Comparison of ENCODE assay signal across 8 mouse cellular contexts in genomic region chr5:135674821-135675220, GRCm38 (mm10). TPM values are rescaled to one million over a fixed set of nuclear protein-coding genes. Genes with fewer than 3 reads are reported as not detected.
DNase-seq lines count a peak whose midpoint lies in the region; ATAC-seq lines count a peak whose summit lies in the region.

No protein-coding gene starts in this region.

- 0 out of 2 replicates have a peak, but pooled peaks cover 3% of the 10 kb centered on the region for H3K9me3 ChIP-seq in forebrain, embryonic 10.5 days
- H3K9me3 ChIP-seq in liver, embryonic 11.5 days (ENCODE audit: control insufficient read depth, low read length) = no peaks in the 10 kb centered on the region

- H3K36me3 ChIP-seq in forebrain, embryonic 10.5 days (replicated peaks) = no peaks in the 10 kb centered on the region
- no peaks in the 10 kb centered on the region for H3K36me3 ChIP-seq in liver, embryonic 11.5 days (ENCODE audit: control insufficient read depth, insufficient read depth, low read length)

- peak overlapping the region; percentile 84 for H3K27ac ChIP-seq in forebrain, embryonic 10.5 days
- H3K27ac ChIP-seq in liver, embryonic 11.5 days (ENCODE audit: low read depth, low read length) = no peak overlapping the region

- peak; percentile 50 for DNase-seq in 416B (ENCODE audit: low read depth)
- DNase-seq in adrenal gland, postnatal 14 days = peak; percentile 92
- peak; percentile 87 for DNase-seq in forebrain, embryonic 10.5 days (ENCODE audit: extremely low spot score, low spot score)
- DNase-seq in heart, postnatal 10 days = peak; percentile 27 to 43
- DNase-seq in kidney, postnatal 25 days = peak; percentile 93 to 97
- DNase-seq in liver, embryonic 11.5 days (ENCODE audit: low spot score) = no peak
- DNase-seq in naive thymus-derived CD4-positive, alpha-beta T cell, adult 2 months (ENCODE audit: low read depth) = peak; percentile 47
- peak; percentile 50 for DNase-seq in thymus, postnatal 0 days (ENCODE audit: low spot score)

- intact Hi-C loops in heart, postnatal 10 days (cut with DNase I) = no loop called here

- H3K4me3 ChIP-seq in forebrain, embryonic 10.5 days = peak overlapping the region; percentile 30
- H3K4me3 ChIP-seq in liver, embryonic 11.5 days (ENCODE audit: low read depth, low read length) = no peak overlapping the region

- ATAC-seq in liver, embryonic 11.5 days (replicated peaks; ENCODE audit: low FRiP score) = no peak; the same call in 1 of the 2 replicates

- peaks cover 7% of the 10 kb centered on the region; the same call in 1 of the 2 replicates for H3K27me3 ChIP-seq in forebrain, embryonic 10.5 days (ENCODE audit: poor library complexity, severe bottlenecking)
- no peaks in the 10 kb centered on the region for H3K27me3 ChIP-seq in liver, embryonic 11.5 days (replicated peaks; ENCODE audit: control insufficient read depth, insufficient read depth, low read length)

- peak overlapping the region; percentile 3; the same call in 1 of the 2 replicates for H3K4me2 ChIP-seq in liver, embryonic 11.5 days

- peaks cover 55% of the 10 kb centered on the region for H3K4me1 ChIP-seq in forebrain, embryonic 10.5 days
- peaks cover 7% of the 10 kb centered on the region for H3K4me1 ChIP-seq in liver, embryonic 11.5 days (replicated peaks; ENCODE audit: control insufficient read depth, insufficient read depth, low read length)

- WGBS in forebrain, embryonic 10.5 days = under 1% methylated on average over 11 of the region's 11 CpGs
- WGBS in liver, embryonic 11.5 days = 6% methylated on average over 11 of the region's 11 CpGs

- no peak overlapping the region for H3K9ac ChIP-seq in liver, embryonic 11.5 days (ENCODE audit: low read depth, low read length)

RNA-seq across cellular contexts. Expression of gene Por, which starts 5.0 kb away (rescaled TPM):
- 190 and 216 TPM in 2 replicates for total RNA-seq in adrenal gland, postnatal 14 days (2021)
- polyA plus RNA-seq in forebrain, embryonic 10.5 days (2016; fragmentation: Nextera tagmentation; extraction: Ambion mirVana) = 118 TPM in 2 replicates
- 10 to 100 TPM; 62.8 to 72.0 TPM for total RNA-seq in heart, postnatal 10 days (2021)
- polyA plus RNA-seq in liver, embryonic 11.5 days (2014; fragmentation: Nextera tagmentation; extraction: Ambion mirVana) = 48.1 and 49.3 TPM in 2 replicates
- polyA plus RNA-seq in thymus, postnatal 0 days (2015; fragmentation: Nextera tagmentation; extraction: Ambion mirVana) = 44.4 and 45.8 TPM in 2 replicates

RNA-seq across cellular contexts. Expression of gene Rhbdd2, which starts 42.4 kb away (rescaled TPM):
- 34.2 and 34.8 TPM in 2 replicates for total RNA-seq in adrenal gland, postnatal 14 days (2021)
- polyA plus RNA-seq in forebrain, embryonic 10.5 days (2016; fragmentation: Nextera tagmentation; extraction: Ambion mirVana) = 51.4 and 57.3 TPM in 2 replicates
- total RNA-seq in heart, postnatal 10 days (2021) = 10 to 100 TPM; 19.2 to 21.1 TPM
- 25.0 and 27.8 TPM in 2 replicates for polyA plus RNA-seq in liver, embryonic 11.5 days (2014; fragmentation: Nextera tagmentation; extraction: Ambion mirVana)
- 25.5 and 27.3 TPM in 2 replicates for polyA plus RNA-seq in thymus, postnatal 0 days (2015; fragmentation: Nextera tagmentation; extraction: Ambion mirVana)
